Mouse (Mus musculus) olfactory bulb, adult 2 months (tissue): ENCODE data around the gene Hectd3.

ENCODE experiments used
- CTCF ChIP-seq: fragments of 200-500 bp; IDR thresholded peaks from 2 replicates; pipeline ENCODE4 v1.5.1; 2012; ENCODE audit warnings: low read depth, mild to moderate bottlenecking, low read length, moderate library complexity; ENCODE audit not compliant: insufficient read depth
- POLR2A ChIP-seq: fragments of 200-500 bp; IDR thresholded peaks from 2 replicates; pipeline ENCODE4 v1.6.1; 2012; ENCODE audit warnings: mild to moderate bottlenecking, low read depth, low read length, moderate library complexity; ENCODE audit not compliant: insufficient read depth

DNA sequence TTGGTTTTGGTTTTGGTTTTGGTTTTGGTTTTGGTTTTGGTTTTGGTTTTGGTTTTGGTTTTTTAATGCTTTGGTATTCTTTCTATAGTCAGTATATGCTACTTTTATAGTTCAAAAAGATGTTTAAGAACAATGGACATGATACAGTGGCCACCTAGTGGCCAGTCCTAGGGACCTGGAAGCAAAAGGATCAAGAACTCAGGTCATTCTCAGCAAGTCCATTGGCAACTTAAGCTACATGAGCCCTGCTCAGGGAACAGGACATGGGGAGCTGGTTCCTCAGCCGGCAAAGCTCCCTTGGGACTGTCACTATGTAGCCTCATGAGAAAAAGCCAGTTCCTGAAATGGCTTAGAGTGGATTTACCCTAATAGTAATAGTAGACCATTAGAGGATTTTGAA is 43.5 kb upstream of the Hectd3 start:
- 0 out of 2 replicates have a peak, but pooled peaks have one; percentile 11 for TF ChIP-seq CTCF
- TF ChIP-seq POLR2A = no peak
